Mouse (Mus musculus) left cerebral cortex, adult 6 months (tissue): ENCODE measurements around the gene Stk32b. TPM values are rescaled to one million over a fixed set of nuclear protein-coding genes. Genes with fewer than 3 reads are reported as not detected.

Source experiments
- long read RNA-seq, 2 experiments: library from polyadenylated mRNA; unstranded; transcript quantifications; one replicate each; pipeline ENCODE4 v2.0.0; 2019 to 2020
- polyA plus RNA-seq: library from polyadenylated mRNA; unstranded; fragments of <200 nt; fragmentation: Nextera tagmentation; gene quantifications from 2 replicates; pipeline ENCODE4 v1.2.3, GENCODE M21; 2021

Stk32b gene
- 0.36 and 0.46 TPM in 2 replicates for polyA plus RNA-seq
- long read RNA-seq, experiment 1, partial matches to known transcripts, result 0 of 2 reads
- long read RNA-seq, experiment 1, other reads (novel, unspliced or antisense), result 1 of 2 reads
- long read RNA-seq, experiment 2, result 0 reads

DNA sequence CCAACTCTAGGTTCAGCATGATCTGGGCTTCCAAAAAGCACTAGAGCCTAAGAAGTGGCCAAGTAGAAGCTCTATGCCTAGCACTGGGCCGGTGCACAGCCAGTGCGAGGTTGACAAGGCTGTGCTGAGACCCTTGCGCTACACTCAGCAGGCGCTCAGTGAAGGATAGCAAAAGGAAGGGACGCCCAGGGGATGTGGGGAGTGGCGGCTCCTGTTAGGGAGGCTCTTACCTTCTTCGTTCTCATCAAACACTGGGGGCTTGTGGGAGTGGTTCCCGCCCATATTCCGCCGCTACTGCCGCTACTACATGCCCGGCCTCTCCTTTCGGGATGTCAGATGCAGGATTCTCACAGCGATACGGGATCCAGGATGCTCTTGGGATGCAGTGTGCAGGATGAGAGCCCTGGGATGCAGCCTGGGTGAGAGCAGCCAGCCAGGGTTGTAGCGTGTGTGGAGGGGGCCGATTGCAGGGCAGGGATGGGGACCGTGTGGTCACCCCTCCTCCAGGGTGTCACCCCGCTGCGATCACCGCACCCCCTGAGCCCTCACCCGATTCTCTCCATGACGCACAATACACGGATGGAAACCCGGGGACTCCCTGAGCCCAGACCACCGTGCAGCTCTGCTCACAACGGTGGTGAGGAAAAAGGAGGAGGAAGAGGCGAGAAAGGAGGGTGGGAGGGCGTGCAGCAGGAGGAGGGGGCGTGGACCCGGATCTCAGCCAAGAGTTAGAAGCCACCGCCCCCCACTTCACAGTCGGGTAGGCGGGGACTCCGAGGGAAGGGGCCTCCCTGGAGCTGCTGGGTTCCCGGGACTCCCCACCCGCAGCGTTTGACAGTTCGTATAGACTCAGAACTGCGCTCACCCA is at the start of gene Stk32b:
TSS of gene Stk32b (minus strand) at position 667 of the 868 bp plus-strand sequence.

GRCm38 (mm10) chr5:37735224-37735623 is 18.3 kb upstream of the Stk32b start, which contains the start of gene Cytl1:
Gene Cytl1, plus strand, starts transcription at chr5:37735519.

Other genes with a start within 250 kb of the Stk32b start
- gene Cytl1, start 18.3 kb upstream of the Stk32b start, polyA plus RNA-seq, result 0.28 and 1.3 TPM in 2 replicates
- 3.8 and 9.5 TPM in 2 replicates for gene Msx1, start 107.4 kb upstream of the Stk32b start, polyA plus RNA-seq